Mouse (Mus musculus) testis, adult 2 months (tissue): Measurements from ENCODE around the gene Sugct.

Source experiments
- CTCF ChIP-seq: fragments of 200-500 bp; IDR thresholded peaks from 2 replicates; pipeline ENCODE4 v1.5.1; 2012; ENCODE audit warnings: low read depth, mild to moderate bottlenecking, inconsistent platforms, low read length, moderate library complexity; ENCODE audit not compliant: control insufficient read depth, insufficient read depth, insufficient replicate concordance
- POLR2A ChIP-seq: fragments of 200-500 bp; IDR thresholded peaks from 2 replicates; pipeline ENCODE4 v1.6.1; 2012; ENCODE audit warnings: low read depth, mild to moderate bottlenecking, inconsistent platforms, low read length, moderate library complexity; ENCODE audit not compliant: control insufficient read depth

DNA sequence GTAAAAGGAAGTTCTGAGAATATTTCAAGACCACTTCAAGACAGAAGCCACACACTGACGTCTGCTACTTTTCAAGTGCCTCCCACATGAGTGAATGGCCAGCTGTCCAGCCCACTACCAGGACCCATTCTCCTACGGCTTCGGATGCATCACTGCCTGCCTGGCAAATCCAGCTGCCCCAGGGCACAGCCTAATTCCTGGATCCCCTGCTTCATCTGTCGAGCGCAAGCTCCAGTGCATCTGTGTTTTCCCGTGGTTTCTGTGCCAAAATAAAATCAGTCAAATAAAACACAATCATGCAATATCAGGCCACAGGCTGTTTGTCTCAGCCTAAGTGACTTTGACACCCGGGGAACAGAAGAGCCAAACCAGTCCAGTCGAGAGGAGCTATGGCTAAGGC is 863.5 kb downstream of the Sugct start:
- TF ChIP-seq CTCF (no peak), POLR2A (no peak)
